Mouse (Mus musculus) midbrain, embryonic 12.5 days (tissue): Measurements from ENCODE around the gene Gm45623. TPM values are rescaled to one million over a fixed set of nuclear protein-coding genes. Genes with fewer than 3 reads are reported as not detected.

Source experiments
- ATAC-seq: fragments of 200-750 bp; cut with Nextera tagmentation; 2 replicates; pipeline ENCODE4 v1.8.0; 2017; ENCODE audit warnings: low read depth, moderate TSS enrichment, moderate library complexity; ENCODE audit not compliant: low FRiP score
- H3K27ac ChIP-seq: fragments of 300-500 bp; sonication (generic); replicated peaks from 2 replicates; pipeline ENCODE4 v1.5.1; 2016; ENCODE audit warnings: mild to moderate bottlenecking
- H3K27me3 ChIP-seq: fragments of 300-500 bp; sonication (generic); 2 replicates; pipeline ENCODE4 v1.6.1; 2016; ENCODE audit warnings: mild to moderate bottlenecking
- H3K36me3 ChIP-seq: fragments of 300-500 bp; sonication (generic); 2 replicates; pipeline ENCODE4 v1.6.1; 2016
- H3K4me1 ChIP-seq: fragments of 300-500 bp; sonication (generic); 2 replicates; pipeline ENCODE4 v1.6.1; 2016
- H3K4me2 ChIP-seq: fragments of 300-500 bp; sonication (generic); replicated peaks from 2 replicates; pipeline ENCODE4 v1.6.1; 2016; ENCODE audit warnings: mild to moderate bottlenecking, moderate library complexity
- H3K4me3 ChIP-seq: fragments of 300-500 bp; sonication (generic); 2 replicates; pipeline ENCODE4 v1.5.1; 2016; ENCODE audit warnings: mild to moderate bottlenecking
- H3K9ac ChIP-seq: fragments of 300-500 bp; sonication (generic); replicated peaks from 2 replicates; pipeline ENCODE4 v1.6.1; 2016; ENCODE audit warnings: mild to moderate bottlenecking, moderate library complexity
- H3K9me3 ChIP-seq: fragments of 300-500 bp; sonication (generic); 2 replicates; pipeline ENCODE4 v1.6.1; 2016; ENCODE audit warnings: mild to moderate bottlenecking
- WGBS: fragments of 180-500 bp; shearing (Covaris S2); methylation state at CpG from one replicate; pipeline ENCODE4 v1.1.7; 2016; 5-methylcytosine and 5-hydroxymethylcytosine counted together
- polyA plus RNA-seq: library from polyadenylated mRNA; unstranded; fragments of >200 nt; fragmentation: Nextera tagmentation; extraction: Ambion mirVana; gene quantifications from 2 replicates; pipeline ENCODE4 v1.2.1, GENCODE M21; 2016

Gene Gm45623
- 0.16 and 0.32 TPM in 2 replicates for polyA plus RNA-seq

- peak within 1 kb of the TSS; percentile 49 for H3K4me3 ChIP-seq
- ATAC-seq = no peak
- peaks cover 27% of the 10 kb centered on the region for H3K4me1 ChIP-seq
- no peaks in the 10 kb centered on the region for H3K9me3 ChIP-seq
- H3K4me2 ChIP-seq = peak within 1 kb of the TSS; percentile 87
- WGBS = under 1% methylated on average over 53 of the region's 71 CpGs
- H3K27ac ChIP-seq = no peak within 1 kb of the TSS
- peak within 1 kb of the TSS; percentile 56 for H3K9ac ChIP-seq
- H3K27me3 ChIP-seq = peaks cover 79% of the 10 kb centered on the region
- no peaks in the 10 kb centered on the region for H3K36me3 ChIP-seq
Measured at GRCm38 (mm10) chr13:56753192-56753951, at the start of gene Gm45623. Gene Gm45623 (minus strand): TSS chr13:56753827.

- Histone ChIP-seq H3K4me3 (no peak overlapping the region), H3K27ac (no peak overlapping the region), H3K9me3 (no peaks in the 10 kb centered on the region), H3K36me3 (no peaks in the 10 kb centered on the region), H3K9ac (no peak overlapping the region), H3K4me2 (no peak overlapping the region), H3K27me3 (peaks cover 13% of the 10 kb centered on the region; the same call in 1 of the 2 replicates), H3K4me1 (peaks cover 15% of the 10 kb centered on the region)
- 84% methylated on average over 7 of the region's 7 CpGs for WGBS
- no peak for ATAC-seq
Measured at GRCm38 (mm10) chr13:56797459-56797858, 43.8 kb upstream of the Gm45623 start.

GRCm38 (mm10) chr13:56795501-56795900 lies 41.9 kb upstream of the Gm45623 start:
- Histone ChIP-seq H3K27me3 (peaks cover 17% of the 10 kb centered on the region), H3K4me2 (no peak overlapping the region), H3K4me1 (peaks cover 22% of the 10 kb centered on the region), H3K36me3 (no peaks in the 10 kb centered on the region), H3K9ac (no peak overlapping the region), H3K4me3 (no peak overlapping the region), H3K27ac (no peak overlapping the region), H3K9me3 (no peaks in the 10 kb centered on the region)
- no peak for ATAC-seq
- WGBS = 76% methylated on average over 7 of the region's 7 CpGs

GRCm38 (mm10) chr13:56794441-56794840 lies 40.8 kb upstream of the Gm45623 start:
- H3K9ac ChIP-seq = no peak overlapping the region
- H3K9me3 ChIP-seq = no peaks in the 10 kb centered on the region
- 37% methylated on average over 7 of the region's 7 CpGs for WGBS
- H3K27ac ChIP-seq = no peak overlapping the region
- ATAC-seq = no peak
- H3K4me1 ChIP-seq = peaks cover 22% of the 10 kb centered on the region
- H3K36me3 ChIP-seq = no peaks in the 10 kb centered on the region
- H3K27me3 ChIP-seq = peaks cover 17% of the 10 kb centered on the region
- no peak overlapping the region for H3K4me2 ChIP-seq
- no peak overlapping the region for H3K4me3 ChIP-seq

- no peaks in the 10 kb centered on the region for H3K36me3 ChIP-seq
- H3K4me3 ChIP-seq = no peak overlapping the region
- H3K27ac ChIP-seq = no peak overlapping the region
- 91% methylated on average over 3 of the region's 3 CpGs for WGBS
- no peak overlapping the region for H3K9ac ChIP-seq
- peaks cover 22% of the 10 kb centered on the region for H3K4me1 ChIP-seq
- no peak for ATAC-seq
- no peaks in the 10 kb centered on the region for H3K9me3 ChIP-seq
- H3K27me3 ChIP-seq = peaks cover 17% of the 10 kb centered on the region
- no peak overlapping the region for H3K4me2 ChIP-seq
Measured at GRCm38 (mm10) chr13:56792844-56793243, 39.2 kb upstream of the Gm45623 start.

- WGBS = 85% methylated on average over 3 of the region's 3 CpGs
- Histone ChIP-seq H3K4me2 (no peak overlapping the region), H3K9ac (no peak overlapping the region), H3K27ac (no peak overlapping the region), H3K36me3 (no peaks in the 10 kb centered on the region), H3K4me1 (peaks cover 22% of the 10 kb centered on the region), H3K27me3 (peaks cover 17% of the 10 kb centered on the region), H3K9me3 (no peaks in the 10 kb centered on the region), H3K4me3 (no peak overlapping the region)
- ATAC-seq = no peak
Measured at GRCm38 (mm10) chr13:56790683-56791082, 37.1 kb upstream of the Gm45623 start.

- H3K27me3 ChIP-seq = peaks cover 3% of the 10 kb centered on the region; the same call in 1 of the 2 replicates
- peaks cover 25% of the 10 kb centered on the region for H3K4me1 ChIP-seq
- H3K27ac ChIP-seq = no peak overlapping the region
- whole genome bisulfite sequencing = 88% methylated on average over 1 of the region's 1 CpGs
- H3K36me3 ChIP-seq = no peaks in the 10 kb centered on the region
- 0 out of 2 replicates have a peak, but pooled peaks cover 4% of the 10 kb centered on the region for H3K9me3 ChIP-seq
- ATAC-seq = no peak
- H3K4me2 ChIP-seq = no peak overlapping the region
- H3K4me3 ChIP-seq = no peak overlapping the region
- no peak overlapping the region for H3K9ac ChIP-seq
Measured at GRCm38 (mm10) chr13:56782621-56783020, 29.0 kb upstream of the Gm45623 start.

- Histone ChIP-seq H3K27ac (peak overlapping the region; percentile 15; the same call in 1 of the 2 replicates), H3K27me3 (peaks cover 3% of the 10 kb centered on the region; the same call in 1 of the 2 replicates), H3K4me2 (no peak overlapping the region), H3K9me3 (0 out of 2 replicates have a peak, but pooled peaks cover 4% of the 10 kb centered on the region), H3K36me3 (no peaks in the 10 kb centered on the region), H3K4me3 (no peak overlapping the region), H3K9ac (no peak overlapping the region), H3K4me1 (peaks cover 25% of the 10 kb centered on the region)
- WGBS = 87% methylated on average over 3 of the region's 3 CpGs
- ATAC-seq = no peak
Measured at GRCm38 (mm10) chr13:56781697-56782096, 28.1 kb upstream of the Gm45623 start.

- ATAC-seq = no peak
- no peak overlapping the region for H3K9ac ChIP-seq
Measured at GRCm38 (mm10) chr13:56780746-56781469, 27.3 kb upstream of the Gm45623 start.

GRCm38 (mm10) chr13:56774304-56774703 lies 20.7 kb upstream of the Gm45623 start:
- peak overlapping the region; percentile 32 for H3K4me2 ChIP-seq
- H3K36me3 ChIP-seq = no peaks in the 10 kb centered on the region
- peaks cover 37% of the 10 kb centered on the region for H3K4me1 ChIP-seq
- H3K9ac ChIP-seq = peak overlapping the region; percentile 31; the same call in 1 of the 2 replicates
- H3K9me3 ChIP-seq = no peaks in the 10 kb centered on the region
- H3K4me3 ChIP-seq = no peak overlapping the region
- peak overlapping the region; percentile 80 for H3K27ac ChIP-seq
- peak; percentile 88 for ATAC-seq
- WGBS = 16% methylated on average over 5 of the region's 5 CpGs
- H3K27me3 ChIP-seq = no peaks in the 10 kb centered on the region; the same call in 1 of the 2 replicates

More at GRCm38 (mm10) chr13:56780746-56781469, 27.3 kb upstream of the Gm45623 start:
- Histone ChIP-seq H3K9me3 (0 out of 2 replicates have a peak, but pooled peaks cover 4% of the 10 kb centered on the region), H3K4me3 (no peak overlapping the region), H3K4me2 (no peak overlapping the region), H3K27ac (peak overlapping the region; percentile 15), H3K36me3 (no peaks in the 10 kb centered on the region), H3K4me1 (peaks cover 25% of the 10 kb centered on the region), H3K27me3 (peaks cover 3% of the 10 kb centered on the region; the same call in 1 of the 2 replicates)
- 54% methylated on average over 13 of the region's 13 CpGs for WGBS

- Histone ChIP-seq H3K36me3 (no peaks in the 10 kb centered on the region), H3K4me1 (peaks cover 42% of the 10 kb centered on the region), H3K4me3 (no peak overlapping the region), H3K27me3 (peaks cover 3% of the 10 kb centered on the region; the same call in 1 of the 2 replicates), H3K9ac (no peak overlapping the region), H3K9me3 (no peaks in the 10 kb centered on the region), H3K4me2 (no peak overlapping the region), H3K27ac (peak overlapping the region; percentile 80)
- WGBS = 60% methylated on average over 14 of the region's 14 CpGs
- no peak for ATAC-seq
Measured at GRCm38 (mm10) chr13:56773262-56773870, 19.7 kb upstream of the Gm45623 start.
